ENCODE assay signal across 9 mouse cellular contexts in genomic region chr3:21938071-21938848, GRCm38 (mm10).
A peak's percentile ranks its signal among the peaks of the same experiment; 100 is the strongest.
DNase-seq lines count a peak whose midpoint lies in the region; ATAC-seq and TF ChIP-seq lines count a peak whose summit lies in the region.
"Had no signal": no experiment of that assay in that cellular context is flagged by ENCODE, and none has a peak within 500 bp of the region (broad histone marks: within the 10 kb centered on the region; RNA-seq: fewer than 3 reads in every experiment).

No protein-coding gene starts in this region.

- no peak overlapping the region for H3K4me3 ChIP-seq in forebrain, postnatal 0 days (ENCODE audit: low read depth, low read length)
- H3K4me3 ChIP-seq in forebrain, embryonic 13.5 days, result no peak overlapping the region
- no peak overlapping the region for H3K4me3 ChIP-seq in limb, embryonic 11.5 days (ENCODE audit: low read depth, low read length)
- H3K4me3 ChIP-seq: heart, embryonic 15.5 days had no signal

- no peak for ATAC-seq in forebrain, postnatal 0 days
- ATAC-seq in forebrain, embryonic 13.5 days, result no peak
- ATAC-seq in limb, embryonic 11.5 days (ENCODE audit: insufficient number of reproducible peaks, low FRiP score, low TSS enrichment, low read depth), result no peak
- no peak for ATAC-seq in megakaryocyte-erythroid progenitor cell, adult 5-6 weeks (replicated peaks; ENCODE audit: low FRiP score, low TSS enrichment, poor library complexity, severe bottlenecking)

- no peak overlapping the region for H3K4me2 ChIP-seq in forebrain, postnatal 0 days (ENCODE audit: low read depth)
- no peak overlapping the region for H3K4me2 ChIP-seq in forebrain, embryonic 13.5 days
- H3K4me2 ChIP-seq in limb, embryonic 11.5 days (ENCODE audit: low read depth, severe bottlenecking), result no peak overlapping the region
- H3K4me2 ChIP-seq: heart, embryonic 15.5 days had no signal

- DNase-seq in forebrain, postnatal 0 days, result peak; percentile 42
- DNase-seq in MN1 (ENCODE audit: low spot score), result peak; percentile 65
- peak; percentile 30 for DNase-seq in embryo, embryonic 10 days (ENCODE audit: low spot score)
- DNase-seq in kidney, adult 8-10 months, result peak; percentile 57 to 62
- DNase-seq in limb, embryonic 11.5 days (ENCODE audit: low spot score), result peak; percentile 29
- DNase-seq in lung, postnatal 14 days, result no peak

- no peaks in the 10 kb centered on the region for H3K9me3 ChIP-seq in forebrain, postnatal 0 days (ENCODE audit: low read length)
- H3K9me3 ChIP-seq in forebrain, embryonic 13.5 days (replicated peaks), result no peaks in the 10 kb centered on the region
- no peaks in the 10 kb centered on the region for H3K9me3 ChIP-seq in limb, embryonic 11.5 days (ENCODE audit: control insufficient read depth, low read length)
- H3K9me3 ChIP-seq: heart, embryonic 15.5 days had no signal

- WGBS in forebrain, postnatal 0 days, result 50% methylated on average over 11 of the region's 11 CpGs
- 54% methylated on average over 11 of the region's 11 CpGs for WGBS in forebrain, embryonic 13.5 days
- 24% methylated on average over 11 of the region's 11 CpGs for WGBS in limb, embryonic 11.5 days

- no peaks in the 10 kb centered on the region for H3K27me3 ChIP-seq in forebrain, postnatal 0 days (ENCODE audit: insufficient read depth, low read length)
- no peaks in the 10 kb centered on the region for H3K27me3 ChIP-seq in forebrain, embryonic 13.5 days
- no peaks in the 10 kb centered on the region for H3K27me3 ChIP-seq in limb, embryonic 11.5 days (ENCODE audit: control insufficient read depth, insufficient read depth, low read length)
- H3K27me3 ChIP-seq: heart, embryonic 15.5 days had no signal

- H3K9ac ChIP-seq in forebrain, postnatal 0 days, result no peak overlapping the region
- H3K9ac ChIP-seq in forebrain, embryonic 13.5 days, result no peak overlapping the region
- no peak overlapping the region for H3K9ac ChIP-seq in limb, embryonic 11.5 days (ENCODE audit: low read length)
- H3K9ac ChIP-seq: heart, embryonic 15.5 days had no signal

- H3K27ac ChIP-seq in forebrain, postnatal 0 days (ENCODE audit: low read depth, low read length), result no peak overlapping the region
- no peak overlapping the region for H3K27ac ChIP-seq in forebrain, embryonic 13.5 days
- no peak overlapping the region for H3K27ac ChIP-seq in limb, embryonic 11.5 days (replicated peaks; ENCODE audit: low read depth, low read length)
- H3K27ac ChIP-seq: heart, embryonic 15.5 days had no signal

- no peaks in the 10 kb centered on the region for H3K36me3 ChIP-seq in forebrain, postnatal 0 days (ENCODE audit: insufficient read depth)
- H3K36me3 ChIP-seq in forebrain, embryonic 13.5 days (ENCODE audit: poor library complexity, severe bottlenecking), result no peaks in the 10 kb centered on the region
- H3K36me3 ChIP-seq in limb, embryonic 11.5 days (ENCODE audit: control insufficient read depth, insufficient read depth, low read length), result no peaks in the 10 kb centered on the region
- H3K36me3 ChIP-seq: heart, embryonic 15.5 days had no signal

- TF ChIP-seq CTCF in forebrain, postnatal 0 days (IDR thresholded peaks at IDR 0.05; ENCODE audit: low read depth), result no peak

- H3K4me1 ChIP-seq in forebrain, postnatal 0 days (ENCODE audit: insufficient read depth), result peaks cover 15% of the 10 kb centered on the region
- H3K4me1 ChIP-seq in forebrain, embryonic 13.5 days, result peaks cover 34% of the 10 kb centered on the region
- peaks cover 19% of the 10 kb centered on the region for H3K4me1 ChIP-seq in limb, embryonic 11.5 days (ENCODE audit: control insufficient read depth, insufficient read depth, low read length)
